19 mouse cellular contexts compared by ENCODE assay signal in the genomic region with DNA sequence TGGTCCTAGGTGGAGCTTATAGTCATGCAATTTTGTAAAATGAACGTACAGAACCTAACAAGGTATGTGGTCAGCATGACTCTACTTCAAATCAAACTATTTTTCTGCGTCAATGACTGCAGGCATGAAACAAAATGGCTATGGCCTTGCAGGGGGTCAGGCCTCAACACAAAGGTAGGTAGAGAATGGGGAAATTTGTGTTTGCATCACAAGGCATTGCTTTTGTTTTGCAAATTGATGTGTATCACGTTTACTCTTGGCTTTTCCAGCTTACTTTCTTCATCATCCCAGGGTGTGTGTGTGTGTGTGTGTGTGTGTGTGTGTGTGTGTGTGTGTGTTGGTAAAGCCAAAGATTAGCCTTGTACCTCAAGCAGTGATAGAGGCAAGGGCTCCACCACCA.
"Had no signal": no experiment of that assay in that cellular context is flagged by ENCODE, and none has a peak within 500 bp of the region (broad histone marks: within the 10 kb centered on the region; RNA-seq: fewer than 3 reads in every experiment).

No protein-coding gene starts in this region.

- DNase-seq: cerebellum, adult 9-11 months; cerebellum, postnatal 10 days; cerebellum, postnatal 14 days; cerebellum, postnatal 25 days; cerebellum, postnatal 36 days; embryo, embryonic 11 days; forebrain, postnatal 0 days; gastrocnemius, adult 2 months; gastrocnemius, postnatal 10 days; gastrocnemius, postnatal 14 days; gastrocnemius, postnatal 25 days; gastrocnemius, postnatal 36 days; heart, adult 11 months; heart, adult 18-20 months; heart, adult 2 months had no signal

- ATAC-seq: forebrain, embryonic 13.5 days; forebrain, embryonic 14.5 days; forebrain, embryonic 15.5 days; forebrain, embryonic 16.5 days; forebrain, postnatal 0 days had no signal
